Mouse (Mus musculus) intestine, postnatal 0 days (tissue): ENCODE measurements at regions not wholly inside any gene's neighbourhood (a gene's known extent, or its start where the extent isn't known, plus 50 kb on each side); places are given as distances from the start of the nearest gene placed in this dataset.

Experiments
- ATAC-seq: fragments of 200-750 bp; cut with Nextera tagmentation; 2 replicates; pipeline ENCODE4 v1.8.0; 2017; ENCODE audit warnings: mild to moderate bottlenecking, moderate TSS enrichment, moderate library complexity
- H3K27ac ChIP-seq: fragments of 300-500 bp; sonication (generic); 2 replicates; pipeline ENCODE4 v1.5.1; 2014; ENCODE audit warnings: mild to moderate bottlenecking, low read depth, low read length, moderate library complexity
- H3K27me3 ChIP-seq: fragments of 300-500 bp; sonication (generic); replicated peaks from 2 replicates; pipeline ENCODE4 v1.6.1; 2014; ENCODE audit warnings: low read length, mixed read lengths; ENCODE audit not compliant: control insufficient read depth, insufficient read depth
- H3K36me3 ChIP-seq: fragments of 300-500 bp; sonication (generic); 2 replicates; pipeline ENCODE4 v1.6.1; 2014; ENCODE audit warnings: mild to moderate bottlenecking, moderate library complexity; ENCODE audit not compliant: control insufficient read depth, insufficient read depth
- H3K4me1 ChIP-seq: fragments of 300-500 bp; sonication (generic); replicated peaks from 2 replicates; pipeline ENCODE4 v1.6.1; 2014; ENCODE audit warnings: antibody characterized with exemption, low read length, mixed read lengths; ENCODE audit not compliant: control insufficient read depth, insufficient read depth
- H3K4me2 ChIP-seq: fragments of 300-500 bp; sonication (generic); replicated peaks from 2 replicates; pipeline ENCODE4 v1.6.1; 2014; ENCODE audit warnings: low read depth, mild to moderate bottlenecking, moderate library complexity
- H3K4me3 ChIP-seq: fragments of 300-500 bp; sonication (generic); 2 replicates; pipeline ENCODE4 v1.5.1; 2014; ENCODE audit warnings: low read depth, low read length
- H3K9ac ChIP-seq: fragments of 300-500 bp; sonication (generic); 2 replicates; pipeline ENCODE4 v1.6.1; 2014; ENCODE audit warnings: mild to moderate bottlenecking, low read depth, low read length
- H3K9me3 ChIP-seq: fragments of 300-500 bp; sonication (generic); 2 replicates; pipeline ENCODE4 v1.6.1; 2016; ENCODE audit warnings: mixed run types; ENCODE audit not compliant: control insufficient read depth
- CTCF ChIP-seq: sonication (generic); IDR thresholded peaks from 2 replicates; pipeline ENCODE4 v1.5.1; 2016; ENCODE audit warnings: low read depth, mild to moderate bottlenecking, control low read depth, antibody characterized with exemption, moderate library complexity
- WGBS: fragments of 180-500 bp; shearing (Covaris S2); extraction: QIAGEN DNeasy Blood & Tissue Kit; methylation state at CpG from one replicate; pipeline ENCODE4 v1.1.7; 2014; 5-methylcytosine and 5-hydroxymethylcytosine counted together

GRCm38 (mm10) chr1:121136284-121136683, 196.1 kb downstream of the Insig2 start:
- Histone ChIP-seq H3K4me1 (no peaks in the 10 kb centered on the region), H3K9me3 (no peaks in the 10 kb centered on the region), H3K27ac (no peak overlapping the region), H3K27me3 (no peaks in the 10 kb centered on the region), H3K4me2 (no peak overlapping the region), H3K9ac (no peak overlapping the region), H3K4me3 (no peak overlapping the region), H3K36me3 (no peaks in the 10 kb centered on the region)
- ATAC-seq = no peak
- TF ChIP-seq CTCF = no peak
- WGBS = 82% methylated on average over 4 of the region's 4 CpGs

DNA sequence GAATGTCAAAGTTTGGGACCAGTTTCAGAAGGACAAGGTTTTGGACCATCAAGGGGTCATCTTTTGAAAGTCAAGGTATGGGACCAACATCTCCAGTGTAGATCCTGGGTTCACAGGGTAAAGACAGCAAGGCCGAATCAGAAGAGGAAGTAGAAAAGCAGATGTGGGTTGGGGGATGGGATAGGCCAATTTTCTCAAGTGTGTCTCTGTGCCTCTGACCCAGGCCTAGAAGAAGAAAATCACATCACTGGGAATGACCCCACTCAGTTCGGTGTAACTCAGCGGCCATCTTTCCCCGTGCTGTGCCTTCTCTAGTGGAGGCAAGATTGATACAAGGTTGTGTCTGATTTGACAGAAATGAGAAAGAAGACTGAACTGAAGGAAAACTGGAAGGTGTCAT, 195.5 kb downstream of the Insig2 start:
- no peak for ATAC-seq
- Histone ChIP-seq H3K36me3 (no peaks in the 10 kb centered on the region), H3K27ac (no peak overlapping the region), H3K4me3 (no peak overlapping the region), H3K9me3 (no peaks in the 10 kb centered on the region), H3K4me1 (no peaks in the 10 kb centered on the region), H3K27me3 (no peaks in the 10 kb centered on the region), H3K9ac (no peak overlapping the region), H3K4me2 (no peak overlapping the region)
- no peak for TF ChIP-seq CTCF
- 94% methylated on average over 4 of the region's 4 CpGs for WGBS

DNA sequence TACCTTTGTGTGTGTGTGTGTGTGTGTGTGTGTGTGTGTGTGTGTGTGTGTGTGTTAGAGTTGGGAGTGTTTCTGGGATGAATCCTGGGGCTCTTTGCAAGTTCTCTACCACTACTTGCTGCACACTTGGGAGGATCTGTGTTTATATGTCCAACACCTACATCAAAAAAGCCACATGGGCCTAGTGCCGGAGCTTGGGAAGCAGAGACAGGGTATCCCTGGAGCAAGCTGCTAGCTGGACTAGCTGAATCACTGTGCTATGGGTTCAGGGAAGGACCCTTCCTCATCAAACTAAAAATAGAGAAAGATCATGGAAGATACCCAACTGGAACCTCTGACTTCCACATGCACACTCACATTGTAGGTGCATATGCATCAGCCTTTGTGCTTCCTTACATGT, 187.4 kb downstream of the Insig2 start:
- Histone ChIP-seq H3K4me1 (no peaks in the 10 kb centered on the region), H3K27me3 (no peaks in the 10 kb centered on the region), H3K4me2 (no peak overlapping the region), H3K27ac (no peak overlapping the region), H3K4me3 (no peak overlapping the region), H3K36me3 (no peaks in the 10 kb centered on the region), H3K9me3 (no peaks in the 10 kb centered on the region), H3K9ac (no peak overlapping the region)
- no peak for TF ChIP-seq CTCF
- WGBS = 83% methylated on average over 1 of the region's 1 CpGs
- no peak for ATAC-seq

GRCm38 (mm10) chr1:121153476-121153875, 178.9 kb downstream of the Insig2 start:
- H3K36me3 ChIP-seq = no peaks in the 10 kb centered on the region
- H3K4me1 ChIP-seq = no peaks in the 10 kb centered on the region
- WGBS = 68% methylated on average over 5 of the region's 5 CpGs
- H3K4me2 ChIP-seq = no peak overlapping the region
- no peak overlapping the region for H3K4me3 ChIP-seq
- no peak for ATAC-seq
- no peaks in the 10 kb centered on the region for H3K9me3 ChIP-seq
- no peak overlapping the region for H3K27ac ChIP-seq
- H3K9ac ChIP-seq = no peak overlapping the region
- TF ChIP-seq CTCF = no peak
- no peaks in the 10 kb centered on the region for H3K27me3 ChIP-seq

GRCm38 (mm10) chr1:121154616-121155015, 177.8 kb downstream of the Insig2 start:
- no peaks in the 10 kb centered on the region for H3K36me3 ChIP-seq
- WGBS = 31% methylated on average over 8 of the region's 8 CpGs
- H3K9me3 ChIP-seq = no peaks in the 10 kb centered on the region
- TF ChIP-seq CTCF = no peak
- ATAC-seq = no peak
- no peak overlapping the region for H3K27ac ChIP-seq
- H3K4me3 ChIP-seq = no peak overlapping the region
- no peak overlapping the region for H3K9ac ChIP-seq
- H3K4me2 ChIP-seq = no peak overlapping the region
- H3K4me1 ChIP-seq = no peaks in the 10 kb centered on the region
- H3K27me3 ChIP-seq = no peaks in the 10 kb centered on the region

DNA sequence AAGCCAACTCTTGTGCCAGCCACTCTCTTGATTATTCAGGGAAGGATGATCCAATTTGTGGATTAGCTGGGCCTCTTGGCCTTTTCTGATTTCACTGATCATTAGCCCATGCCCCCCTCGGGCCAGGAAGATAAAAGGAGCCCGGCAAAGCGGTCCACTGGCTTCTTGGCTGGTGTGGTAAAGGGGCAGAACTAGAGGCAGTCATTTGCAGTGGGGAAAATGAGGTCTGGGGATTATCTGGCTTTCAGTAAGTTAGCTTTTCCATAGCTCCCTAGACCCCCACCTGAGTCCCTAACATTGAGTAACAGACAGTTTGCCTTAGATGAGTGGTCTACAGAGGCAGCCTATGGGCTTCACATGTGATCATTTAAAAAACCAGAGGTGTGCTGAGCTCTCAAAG, 163.7 kb downstream of the Insig2 start:
- no peak for ATAC-seq
- Histone ChIP-seq H3K4me3 (no peak overlapping the region), H3K9ac (no peak overlapping the region), H3K36me3 (no peaks in the 10 kb centered on the region), H3K4me1 (no peaks in the 10 kb centered on the region), H3K9me3 (no peaks in the 10 kb centered on the region), H3K27me3 (no peaks in the 10 kb centered on the region), H3K4me2 (no peak overlapping the region), H3K27ac (no peak overlapping the region)
- no peak for TF ChIP-seq CTCF
- 38% methylated on average over 3 of the region's 3 CpGs for WGBS

GRCm38 (mm10) chr1:121176541-121176940, 155.8 kb downstream of the Insig2 start:
- ATAC-seq = no peak
- WGBS = 11% methylated on average over 3 of the region's 3 CpGs

More at GRCm38 (mm10) chr1:121176541-121176940, 155.8 kb downstream of the Insig2 start:
- Histone ChIP-seq H3K4me2 (no peak overlapping the region), H3K4me1 (no peaks in the 10 kb centered on the region), H3K9ac (no peak overlapping the region), H3K4me3 (no peak overlapping the region), H3K27ac (no peak overlapping the region), H3K9me3 (no peaks in the 10 kb centered on the region), H3K36me3 (no peaks in the 10 kb centered on the region), H3K27me3 (peaks cover 50% of the 10 kb centered on the region)
- TF ChIP-seq CTCF = no peak
